Mouse (Mus musculus): ENCODE results near the gene Gm20765. TPM values are rescaled to one million over a fixed set of nuclear protein-coding genes. Genes with fewer than 3 reads are reported as not detected.

The Gm20765 gene
- polyA plus RNA-seq, 1 experiment from 2014 or later, result not detected

GRCm38 (mm10) chr10:104214527-104214926 lies 29.2 kb downstream of the Gm20765 start:
- Histone ChIP-seq H3K4me1 (ENCODE audit: control insufficient read depth, insufficient read depth, low read length) (no peaks in the 10 kb centered on the region), H3K9ac (ENCODE audit: low read length) (no peak overlapping the region), H3K4me2 (ENCODE audit: low read depth, low read length) (no peak overlapping the region), H3K27me3 (ENCODE audit: control insufficient read depth, insufficient read depth, low read length) (no peaks in the 10 kb centered on the region), H3K27ac (ENCODE audit: low read length) (no peak overlapping the region), H3K4me3 (replicated peaks; ENCODE audit: low read length) (no peak overlapping the region), H3K9me3 (replicated peaks; ENCODE audit: control insufficient read depth, low read length) (no peaks in the 10 kb centered on the region), H3K36me3 (ENCODE audit: control insufficient read depth, insufficient read depth, low read length) (no peaks in the 10 kb centered on the region)
- ATAC-seq (ENCODE audit: insufficient read depth, low FRiP score), result no peak
- WGBS, result 92% methylated on average over 5 of the region's 5 CpGs

- 76% methylated on average over 6 of the region's 6 CpGs for WGBS
- no peak overlapping the region for H3K4me3 ChIP-seq (replicated peaks; ENCODE audit: low read length)
- no peak overlapping the region for H3K4me2 ChIP-seq (ENCODE audit: low read depth, low read length)
- H3K36me3 ChIP-seq (ENCODE audit: control insufficient read depth, insufficient read depth, low read length), result no peaks in the 10 kb centered on the region
- no peaks in the 10 kb centered on the region for H3K9me3 ChIP-seq (replicated peaks; ENCODE audit: control insufficient read depth, low read length)
- no peak for ATAC-seq (ENCODE audit: insufficient read depth, low FRiP score)
- H3K27me3 ChIP-seq (ENCODE audit: control insufficient read depth, insufficient read depth, low read length), result no peaks in the 10 kb centered on the region
- no peaks in the 10 kb centered on the region for H3K4me1 ChIP-seq (ENCODE audit: control insufficient read depth, insufficient read depth, low read length)
- H3K27ac ChIP-seq (ENCODE audit: low read length), result no peak overlapping the region
- H3K9ac ChIP-seq (ENCODE audit: low read length), result no peak overlapping the region
Observed at GRCm38 (mm10) chr10:104220303-104221021, 35.1 kb downstream of the Gm20765 start.

Other genes with a start within 250 kb of the Gm20765 start
- gene Gm21293, start 42.5 kb upstream of the Gm20765 start, polyA plus RNA-seq (2015; fragmentation: Nextera tagmentation; extraction: Ambion mirVana), result not detected in 2 replicates
- not detected in 2 replicates for gene Gm6763, start 34.0 kb upstream of the Gm20765 start, polyA plus RNA-seq (2015; fragmentation: Nextera tagmentation; extraction: Ambion mirVana)
- not detected in 2 replicates for gene Gm8764, start 25.5 kb upstream of the Gm20765 start, polyA plus RNA-seq (2015; fragmentation: Nextera tagmentation; extraction: Ambion mirVana)
- gene Gm21304, start 17.0 kb upstream of the Gm20765 start, polyA plus RNA-seq (2015; fragmentation: Nextera tagmentation; extraction: Ambion mirVana), result not detected in 2 replicates
- gene Gm21312, start 8.5 kb upstream of the Gm20765 start, polyA plus RNA-seq (2015; fragmentation: Nextera tagmentation; extraction: Ambion mirVana), result not detected in 2 replicates
- not detected in 2 replicates for gene Gm4340, start 8.5 kb downstream of the Gm20765 start, polyA plus RNA-seq (2015; fragmentation: Nextera tagmentation; extraction: Ambion mirVana)

All from stomach, embryonic 16.5 days (tissue).